Mouse (Mus musculus) B cell, adult 2 months (primary cell): Measurements from ENCODE around the gene Cope.
A peak's percentile ranks its signal among the peaks of the same experiment; 100 is the strongest.

ENCODE experiments used
- DNase-seq, 2 experiments: peaks; one replicate each; pipeline ENCODE4 v3.0.0; 2022

Gene Cope

DNA sequence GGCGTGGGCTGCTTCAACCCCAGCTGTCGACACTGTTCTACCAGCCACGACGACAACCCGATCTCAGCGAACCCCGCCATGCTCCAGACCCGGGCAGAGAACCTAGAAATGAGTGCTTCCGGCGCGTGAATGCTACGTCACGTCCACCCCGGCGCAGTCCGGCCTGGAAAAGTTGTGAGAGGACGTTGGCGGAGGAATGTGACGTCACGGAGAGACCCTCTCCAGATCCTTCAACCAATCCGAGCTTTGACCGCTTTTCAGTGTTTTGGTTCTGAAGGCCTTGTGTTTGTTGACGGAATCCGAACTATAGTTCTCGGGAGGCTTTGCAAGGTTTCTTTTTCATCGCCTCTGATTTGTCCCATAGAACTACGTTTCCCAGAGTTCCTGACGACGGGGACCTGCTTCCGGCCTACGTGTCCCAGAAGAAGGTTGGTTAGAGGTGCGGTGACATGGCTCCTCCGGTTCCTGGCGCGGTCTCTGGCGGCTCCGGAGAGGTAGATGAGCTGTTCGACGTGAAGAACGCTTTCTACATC, at the start of gene Cope, which contains the start of gene Ddx49:
Gene Cope, plus strand, starts transcription at position 161 of the 533 bp plus-strand sequence.
Gene Ddx49, minus strand, starts transcription at position 132 of the 533 bp plus-strand sequence.
- DNase-seq = peak; percentile 95

GRCm38 (mm10) chr8:70254628-70255027, 47.7 kb upstream of the Cope start:
- no peak for DNase-seq

- no peak for DNase-seq
Measured at GRCm38 (mm10) chr8:70257456-70257855, 44.9 kb upstream of the Cope start.

DNA sequence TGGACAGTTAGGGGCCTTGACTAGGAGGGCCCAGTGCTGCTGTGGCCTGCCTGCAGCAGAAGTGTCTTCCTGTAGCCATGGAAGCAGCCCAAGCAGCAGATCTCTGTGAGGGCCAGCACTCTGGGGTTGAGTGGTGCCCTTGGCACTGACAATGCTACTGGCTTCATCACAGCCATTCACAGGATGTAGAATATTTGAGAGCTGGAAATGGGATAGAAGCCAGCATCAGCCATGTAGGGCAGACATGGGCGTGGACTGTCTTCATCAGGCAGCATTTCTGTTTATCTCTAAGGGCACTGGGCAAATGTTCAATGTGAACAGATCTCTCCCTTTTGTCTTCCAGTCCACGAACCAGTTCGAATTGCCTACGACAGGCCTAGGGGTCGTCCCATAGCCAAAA, 43.7 kb upstream of the Cope start:
- no peak for DNase-seq

GRCm38 (mm10) chr8:70259043-70259442, 43.3 kb upstream of the Cope start:
- DNase-seq = no peak

DNA sequence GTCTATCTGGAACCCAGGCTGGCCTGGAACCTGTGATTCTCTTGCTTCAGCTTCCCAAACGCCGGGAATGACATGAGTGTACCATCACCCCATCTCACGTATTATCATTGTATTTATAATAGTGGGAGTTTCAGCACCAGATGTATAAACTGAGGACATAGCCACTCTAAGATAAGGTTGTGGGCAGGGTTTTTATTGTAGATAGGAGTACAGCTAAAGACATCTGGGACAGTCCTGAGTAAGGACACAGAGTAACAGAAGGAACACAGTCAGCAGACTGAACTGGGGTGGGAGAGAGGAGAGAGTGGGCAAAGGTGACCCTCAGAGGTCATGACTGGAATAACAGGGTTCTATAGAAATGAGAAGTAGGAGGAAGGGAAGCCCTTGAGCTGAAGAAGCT, 34.6 kb upstream of the Cope start:
- DNase-seq = no peak

DNA sequence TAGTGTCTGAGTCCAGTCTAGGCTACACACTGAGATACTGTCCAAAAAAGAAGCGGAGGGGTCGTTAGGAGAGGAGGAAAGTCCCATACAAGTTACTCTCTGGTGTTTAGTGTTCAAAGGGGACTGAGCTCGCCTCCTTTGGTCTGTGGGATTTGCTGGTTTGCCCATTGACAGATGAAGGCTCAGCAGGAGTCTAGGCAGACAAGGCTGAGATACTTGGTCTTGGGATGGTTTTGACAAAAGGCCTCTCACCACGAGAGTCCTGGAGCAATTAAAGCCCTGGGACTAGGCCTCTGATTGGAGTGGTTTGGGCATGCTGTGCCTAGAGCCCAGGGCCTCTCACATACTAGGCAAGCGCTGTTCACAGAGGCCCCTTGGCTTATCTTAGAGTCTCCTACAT, 34.0 kb upstream of the Cope start:
- DNase-seq = no peak

DNA sequence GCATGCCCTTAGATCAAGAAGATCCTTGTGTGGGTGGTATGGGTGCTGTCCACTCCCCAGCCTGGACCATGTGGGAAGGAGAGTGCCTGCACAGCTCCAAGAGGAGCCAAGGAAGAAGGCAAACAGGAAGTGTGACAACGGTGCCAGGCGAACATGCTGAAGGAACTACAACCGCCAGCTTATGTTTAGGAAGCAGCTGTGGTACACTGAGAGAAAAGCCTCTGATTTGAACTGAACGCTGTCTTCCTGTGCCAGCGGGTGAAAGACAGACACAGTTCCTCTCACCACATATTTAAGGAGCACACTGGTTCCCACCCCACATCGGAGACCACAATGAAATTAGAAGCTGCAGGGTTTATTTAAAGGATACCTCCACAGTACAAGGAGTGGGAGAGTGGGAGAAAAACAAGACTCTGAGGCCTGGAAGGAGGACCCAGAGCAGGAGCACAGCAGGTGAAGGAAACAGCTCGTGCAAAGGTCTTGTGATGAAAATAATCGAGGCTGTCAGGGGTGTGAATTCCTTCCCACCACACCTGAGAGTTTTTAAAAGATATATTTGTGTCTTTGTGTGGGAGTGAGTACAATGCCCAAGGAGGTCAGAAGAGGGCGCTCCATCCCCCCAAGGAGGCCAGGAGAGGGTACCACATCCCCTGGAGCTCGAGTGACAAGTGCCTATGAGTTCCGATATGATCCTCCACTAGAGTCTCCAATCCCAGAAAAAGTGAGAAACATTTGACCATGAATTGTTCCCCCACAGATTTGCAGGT, 33.3 kb upstream of the Cope start:
- DNase-seq = peak; percentile 36 to 39

- DNase-seq = no peak
Measured at GRCm38 (mm10) chr8:70272949-70273348, 29.4 kb upstream of the Cope start.

GRCm38 (mm10) chr8:70274350-70274749, 28.0 kb upstream of the Cope start:
- DNase-seq = no peak

DNA sequence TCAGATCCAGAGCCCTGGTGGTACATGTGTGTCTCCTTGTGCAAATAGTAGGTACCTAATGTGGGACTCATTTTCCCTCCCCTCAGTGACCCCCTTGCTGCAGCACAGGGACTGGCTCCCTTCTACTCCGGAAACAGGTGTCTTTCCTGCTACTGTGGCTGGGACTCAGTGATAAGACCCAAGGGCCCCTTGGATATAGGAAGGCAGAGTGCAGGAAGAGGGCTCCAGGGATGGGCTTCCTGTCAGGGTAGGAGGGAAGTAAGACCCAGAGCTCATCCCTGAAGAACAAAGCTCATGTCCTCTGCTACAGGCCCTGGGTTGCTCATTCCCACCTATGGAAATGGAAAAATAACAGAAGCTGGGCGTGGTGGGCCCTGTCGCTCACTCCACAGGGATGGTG, 25.8 kb upstream of the Cope start:
- DNase-seq = no peak

GRCm38 (mm10) chr8:70278175-70278574, 24.1 kb upstream of the Cope start:
- DNase-seq = no peak

DNA sequence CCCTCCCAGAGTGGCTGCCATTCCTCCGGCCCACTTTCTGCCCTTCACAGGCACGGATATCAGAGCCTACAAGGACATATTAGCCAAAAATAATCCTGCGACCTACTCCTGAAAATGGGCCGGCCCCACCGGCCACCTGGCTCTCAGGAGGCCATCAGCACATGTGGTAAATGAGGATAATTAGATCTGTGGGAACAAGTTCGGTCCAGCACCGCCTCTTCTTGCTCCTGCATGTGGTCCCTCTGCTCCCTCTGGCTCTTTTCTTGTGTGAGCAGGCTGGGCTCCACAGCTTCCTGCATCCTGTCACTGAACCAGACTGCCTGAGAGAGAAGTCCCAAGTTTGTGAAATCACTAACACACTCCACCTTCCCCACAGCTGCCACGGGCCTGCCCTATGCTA, 23.1 kb upstream of the Cope start:
- DNase-seq = no peak

GRCm38 (mm10) chr8:70281001-70281400, 21.3 kb upstream of the Cope start:
- DNase-seq = no peak

GRCm38 (mm10) chr8:70282603-70283135, 19.6 kb upstream of the Cope start, which contains the start of gene Homer3:
Homer3 (plus strand) TSS chr8:70282827.
- DNase-seq = peak; percentile 91 to 92

GRCm38 (mm10) chr8:70283136-70284077, 18.9 kb upstream of the Cope start:
- DNase-seq = no peak

- DNase-seq = no peak
Measured at GRCm38 (mm10) chr8:70284421-70284820, 17.9 kb upstream of the Cope start.

GRCm38 (mm10) chr8:70285304-70285703, 17.0 kb upstream of the Cope start:
- no peak for DNase-seq

GRCm38 (mm10) chr8:70286737-70287136, 15.6 kb upstream of the Cope start:
- peak; percentile 66 to 73 for DNase-seq

DNA sequence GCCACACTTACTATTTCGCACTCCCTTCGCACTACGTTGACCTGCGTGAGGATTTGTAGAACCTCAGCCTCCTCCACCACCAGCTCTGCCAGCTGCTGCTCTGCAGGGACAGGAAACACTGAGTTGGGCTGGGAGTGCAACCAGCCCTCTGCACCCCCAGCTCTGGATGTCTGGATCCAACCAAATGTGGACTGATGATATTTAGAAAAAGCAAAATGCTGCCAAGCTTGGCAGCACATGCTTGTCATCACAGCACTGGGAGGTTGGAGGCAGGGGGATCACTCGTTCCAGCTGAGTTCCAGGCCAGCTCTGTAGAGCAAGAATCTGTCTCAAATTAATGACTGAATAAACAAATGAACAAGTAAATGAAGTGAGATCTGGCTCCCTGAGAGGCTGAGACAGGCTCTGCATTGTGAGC, 8.3 kb upstream of the Cope start:
- no peak for DNase-seq

DNA sequence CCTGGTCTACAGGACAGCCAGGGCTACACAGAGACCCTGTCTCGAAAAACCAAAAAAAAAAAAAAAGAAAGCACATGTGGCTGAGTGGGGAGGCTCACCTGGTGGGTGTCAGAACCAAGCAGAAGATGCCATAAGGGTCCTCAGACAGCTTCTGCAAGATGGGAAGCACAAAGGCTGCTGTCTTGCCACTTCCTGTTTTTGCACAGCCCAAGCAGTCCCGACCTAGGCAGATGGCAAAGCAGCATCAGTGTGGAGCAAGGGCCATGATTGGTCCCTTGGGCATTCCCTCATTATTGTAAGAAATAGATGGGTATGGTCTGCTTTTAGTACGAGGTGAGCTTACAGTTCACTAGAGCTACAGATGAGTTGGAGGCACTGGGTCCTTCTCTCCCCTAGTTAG, 1.4 kb upstream of the Cope start:
- DNase-seq = no peak

DNA sequence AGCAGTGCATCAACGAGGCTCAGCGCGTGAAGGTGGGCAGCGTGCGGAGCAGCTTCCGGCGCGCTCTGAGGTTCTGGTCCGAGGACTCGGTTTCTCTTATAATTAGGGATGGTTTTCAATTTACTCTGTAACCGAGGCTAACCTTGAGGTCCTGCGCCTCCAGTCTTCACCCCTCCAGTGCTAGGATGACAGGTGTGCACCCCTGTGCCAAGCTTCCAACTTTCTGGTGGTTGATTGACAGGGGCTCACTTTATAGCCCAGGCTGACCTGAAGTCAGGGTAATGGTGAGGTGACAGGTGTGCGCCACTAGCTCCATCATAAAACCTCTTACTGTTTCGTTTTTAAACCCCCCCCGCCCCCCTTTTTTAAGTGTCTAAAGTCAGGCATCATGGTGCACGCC, 583 bp downstream of the Cope start:
- no peak for DNase-seq

GRCm38 (mm10) chr8:70309311-70309710, 7.0 kb downstream of the Cope start:
- DNase-seq = peak; percentile 63 to 65
